Mouse (Mus musculus): ENCODE data around the gene Dkk2. TPM values are rescaled to one million over a fixed set of nuclear protein-coding genes. Genes with fewer than 3 reads are reported as not detected.

Dkk2 gene
- total and polyA plus RNA-seq, 3 experiments: not detected

GRCm38 (mm10) chr3:132227622-132228021 lies 142.5 kb downstream of the Dkk2 start:
- H3K9me3 ChIP-seq (replicated peaks; ENCODE audit: insufficient read depth, low read length): no peaks in the 10 kb centered on the region
- TF ChIP-seq MYB (IDR thresholded peaks at IDR 0.05; ENCODE audit: low read depth, low read length): no peak
- TF ChIP-seq EP300 (IDR thresholded peaks at IDR 0.05; ENCODE audit: low read depth in 1 of 2, low read length in 2 of 2): peak in 1 of 2 experiments; percentile 43; a peak in 2 of 4 replicates
- 0 out of 2 replicates have a peak, but pooled peaks have one; percentile 8 for TF ChIP-seq GATA1 (IDR thresholded peaks at IDR 0.05; ENCODE audit: low read depth, low read length)
- no peaks in the 10 kb centered on the region for H3K4me1 ChIP-seq (ENCODE audit: control insufficient read depth in 1 of 2, insufficient read depth in 2 of 2, low read length in 2 of 2)
- no peaks in the 10 kb centered on the region for H3K79me2 ChIP-seq (ENCODE audit: control insufficient read depth, insufficient read depth, low read length, poor library complexity)
- H3K9ac ChIP-seq (ENCODE audit: control insufficient read depth, low read depth, low read length, poor library complexity, severe bottlenecking): no peak overlapping the region
- no peaks in the 10 kb centered on the region for H3K27me3 ChIP-seq (ENCODE audit: control insufficient read depth in 1 of 2, insufficient read depth in 2 of 2, low read length in 2 of 2)
- peak; percentile 63 for DNase-seq (ENCODE audit: low read depth, low spot score)
- H3K27ac ChIP-seq (ENCODE audit: control insufficient read depth, low read depth, low read length): no peak overlapping the region
- peaks cover 0 to 2% of the 10 kb centered on the region in 2 experiments; a peak in 1 of 4 replicates for H3K36me3 ChIP-seq (ENCODE audit: control insufficient read depth in 1 of 2, insufficient read depth in 2 of 2, low read length in 2 of 2)
- no peak overlapping the region for H3K4me3 ChIP-seq (ENCODE audit: control insufficient read depth in 1 of 2, insufficient read depth in 1 of 2, low read depth in 2 of 2, low read length in 2 of 2)
